Mouse (Mus musculus): ENCODE measurements at regions not wholly inside any gene's neighbourhood (a gene's known extent, or its start where the extent isn't known, plus 50 kb on each side); places are given as distances from the start of the nearest gene placed in this dataset.

DNA sequence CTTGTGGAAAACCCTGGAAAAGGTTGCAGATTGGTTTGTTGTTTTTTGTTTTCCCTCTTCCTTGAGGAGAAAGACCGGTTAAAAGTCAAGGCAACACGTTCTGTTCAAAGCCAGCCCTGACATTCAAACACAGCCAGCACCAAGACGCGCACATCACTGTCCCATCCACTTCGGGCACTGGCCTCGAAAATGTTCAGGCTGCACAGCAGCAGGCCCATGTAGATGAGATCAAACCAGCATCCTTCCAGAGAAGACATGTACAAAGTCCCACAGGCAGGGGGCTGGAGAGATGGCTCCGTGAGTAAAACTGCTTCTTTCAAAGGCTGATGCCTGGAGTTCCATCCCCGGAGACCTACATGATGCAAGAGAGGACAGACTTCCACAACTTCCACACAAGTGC is 68.4 kb upstream of the Ak4 start:
- 94% methylated on average over 8 of the region's 8 CpGs for WGBS

GRCm38 (mm10) chr4:101350222-101350621 is 68.9 kb upstream of the Ak4 start:
- H3K4me3 ChIP-seq (ENCODE audit: low read depth, low read length) = no peak overlapping the region
- no peaks in the 10 kb centered on the region for H3K9me3 ChIP-seq (ENCODE audit: control insufficient read depth, low read length)
- H3K36me3 ChIP-seq (ENCODE audit: control insufficient read depth, insufficient read depth, low read length) = no peaks in the 10 kb centered on the region
- ATAC-seq (replicated peaks; ENCODE audit: low FRiP score) = no peak
- WGBS = 88% methylated on average over 3 of the region's 3 CpGs
- no peaks in the 10 kb centered on the region for H3K27me3 ChIP-seq (ENCODE audit: control insufficient read depth, insufficient read depth, low read length)
- no peak overlapping the region for H3K27ac ChIP-seq (ENCODE audit: low read depth, low read length)
- DNase-seq (ENCODE audit: low spot score) = no peak
- no peak overlapping the region for H3K9ac ChIP-seq (ENCODE audit: low read length)
- no peaks in the 10 kb centered on the region for H3K4me1 ChIP-seq (replicated peaks; ENCODE audit: control insufficient read depth, insufficient read depth, low read length)
- no peak overlapping the region for H3K4me2 ChIP-seq (ENCODE audit: low read depth, low read length, severe bottlenecking)

More for the DNA sequence above, 68.4 kb upstream of the Ak4 start:
- Histone ChIP-seq H3K9me3 (ENCODE audit: control insufficient read depth, low read length) (no peaks in the 10 kb centered on the region), H3K4me1 (replicated peaks; ENCODE audit: control insufficient read depth, insufficient read depth, low read length) (no peaks in the 10 kb centered on the region), H3K4me2 (ENCODE audit: low read depth, low read length, severe bottlenecking) (no peak overlapping the region), H3K4me3 (ENCODE audit: low read depth, low read length) (no peak overlapping the region), H3K9ac (ENCODE audit: low read length) (no peak overlapping the region), H3K27ac (ENCODE audit: low read depth, low read length) (no peak overlapping the region), H3K27me3 (ENCODE audit: control insufficient read depth, insufficient read depth, low read length) (no peaks in the 10 kb centered on the region), H3K36me3 (ENCODE audit: control insufficient read depth, insufficient read depth, low read length) (no peaks in the 10 kb centered on the region)
- no peak for ATAC-seq (replicated peaks; ENCODE audit: low FRiP score)
- no peak for DNase-seq (ENCODE audit: low spot score)

DNA sequence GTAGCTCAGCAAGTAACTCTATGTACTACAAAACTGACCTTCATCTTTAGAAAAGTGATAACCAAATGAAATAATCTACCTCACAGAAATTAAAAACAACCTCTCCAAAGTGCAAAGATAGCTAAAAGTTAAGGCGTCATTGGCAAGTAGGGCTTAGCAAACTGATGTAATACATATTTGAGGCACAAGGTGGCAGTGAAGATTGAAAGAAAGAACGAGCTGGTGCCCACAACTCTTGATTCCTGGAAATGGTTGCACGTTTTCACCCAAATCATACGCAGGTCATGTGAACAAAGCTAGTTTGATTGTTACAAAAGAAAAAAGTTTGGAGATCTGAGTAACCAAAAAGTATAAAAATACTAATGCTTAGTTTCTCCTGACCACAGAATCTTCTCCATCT is 69.7 kb upstream of the Ak4 start:
- no peak for ATAC-seq (replicated peaks; ENCODE audit: low FRiP score)
- no peak overlapping the region for H3K4me2 ChIP-seq (ENCODE audit: low read depth, low read length, severe bottlenecking)
- DNase-seq (ENCODE audit: low spot score) = no peak

GRCm38 (mm10) chr4:101347309-101347708 is 71.8 kb upstream of the Ak4 start:
- Histone ChIP-seq H3K36me3 (ENCODE audit: control insufficient read depth, insufficient read depth, low read length) (no peaks in the 10 kb centered on the region), H3K27ac (ENCODE audit: low read depth, low read length) (no peak overlapping the region), H3K4me3 (ENCODE audit: low read depth, low read length) (no peak overlapping the region), H3K9me3 (ENCODE audit: control insufficient read depth, low read length) (no peaks in the 10 kb centered on the region), H3K9ac (ENCODE audit: low read length) (no peak overlapping the region), H3K4me2 (ENCODE audit: low read depth, low read length, severe bottlenecking) (no peak overlapping the region), H3K27me3 (ENCODE audit: control insufficient read depth, insufficient read depth, low read length) (no peaks in the 10 kb centered on the region), H3K4me1 (replicated peaks; ENCODE audit: control insufficient read depth, insufficient read depth, low read length) (no peaks in the 10 kb centered on the region)
- ATAC-seq (replicated peaks; ENCODE audit: low FRiP score) (no peak), DNase-seq (ENCODE audit: low spot score) (no peak)
- WGBS = 83% methylated on average over 6 of the region's 6 CpGs

More for the DNA sequence above, 69.7 kb upstream of the Ak4 start:
- H3K27ac ChIP-seq (ENCODE audit: low read depth, low read length) = no peak overlapping the region
- H3K9ac ChIP-seq (ENCODE audit: low read length) = no peak overlapping the region
- 27% methylated on average over 4 of the region's 4 CpGs for WGBS
- no peaks in the 10 kb centered on the region for H3K27me3 ChIP-seq (ENCODE audit: control insufficient read depth, insufficient read depth, low read length)
- H3K4me1 ChIP-seq (replicated peaks; ENCODE audit: control insufficient read depth, insufficient read depth, low read length) = no peaks in the 10 kb centered on the region
- H3K9me3 ChIP-seq (ENCODE audit: control insufficient read depth, low read length) = no peaks in the 10 kb centered on the region
- no peak overlapping the region for H3K4me3 ChIP-seq (ENCODE audit: low read depth, low read length)
- H3K36me3 ChIP-seq (ENCODE audit: control insufficient read depth, insufficient read depth, low read length) = no peaks in the 10 kb centered on the region

DNA sequence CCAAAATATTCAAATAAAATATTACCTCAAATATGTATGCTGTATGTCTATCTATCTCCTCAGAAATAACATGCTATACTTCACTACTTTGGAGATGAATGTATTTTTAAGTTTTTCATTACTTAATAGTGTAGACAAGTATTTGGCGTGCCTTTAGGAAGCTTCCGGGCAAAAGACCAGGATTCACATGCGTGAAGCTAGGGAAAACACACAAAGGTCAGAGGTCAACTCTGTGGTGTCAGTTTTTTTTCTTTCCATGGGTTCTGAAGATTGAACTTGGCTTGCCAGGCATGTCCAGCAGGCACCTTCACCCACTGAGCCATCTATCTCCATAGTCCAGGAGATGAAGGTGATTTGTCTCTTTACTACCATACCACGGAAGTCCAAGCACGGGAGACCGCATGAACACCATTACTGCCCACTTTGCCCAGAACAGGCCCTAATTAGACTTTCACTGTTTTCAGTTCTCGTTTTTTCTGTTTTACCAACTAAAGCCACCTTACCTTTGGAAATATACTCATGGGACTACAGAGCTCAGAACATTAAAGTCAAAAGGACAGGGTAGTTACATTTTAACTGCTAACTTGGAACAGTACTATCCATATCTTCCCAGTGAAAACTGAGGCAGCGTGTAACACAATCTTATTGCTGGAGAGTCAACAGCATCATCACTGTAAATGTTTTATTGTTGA is 76.9 kb upstream of the Ak4 start:
- H3K4me2 ChIP-seq (ENCODE audit: low read depth, low read length, severe bottlenecking) = no peak overlapping the region
- H3K4me3 ChIP-seq (ENCODE audit: low read depth, low read length) = no peak overlapping the region
- no peak overlapping the region for H3K27ac ChIP-seq (ENCODE audit: low read depth, low read length)
- no peak overlapping the region for H3K9ac ChIP-seq (ENCODE audit: low read length)
- H3K27me3 ChIP-seq (ENCODE audit: control insufficient read depth, insufficient read depth, low read length) = no peaks in the 10 kb centered on the region
- H3K36me3 ChIP-seq (ENCODE audit: control insufficient read depth, insufficient read depth, low read length) = no peaks in the 10 kb centered on the region
- no peak for ATAC-seq (replicated peaks; ENCODE audit: low FRiP score)
- no peak for DNase-seq (ENCODE audit: low spot score)
- H3K4me1 ChIP-seq (replicated peaks; ENCODE audit: control insufficient read depth, insufficient read depth, low read length) = no peaks in the 10 kb centered on the region
- H3K9me3 ChIP-seq (ENCODE audit: control insufficient read depth, low read length) = no peaks in the 10 kb centered on the region
- 91% methylated on average over 8 of the region's 8 CpGs for WGBS

GRCm38 (mm10) chr4:101340741-101341140 is 75.7 kb upstream of the Jak1 start:
- DNase-seq (ENCODE audit: low spot score) = no peak
- H3K9me3 ChIP-seq (ENCODE audit: control insufficient read depth, low read length) = no peaks in the 10 kb centered on the region
- no peak overlapping the region for H3K4me3 ChIP-seq (ENCODE audit: low read depth, low read length)
- H3K9ac ChIP-seq (ENCODE audit: low read length) = no peak overlapping the region
- ATAC-seq (replicated peaks; ENCODE audit: low FRiP score) = no peak
- no peaks in the 10 kb centered on the region for H3K36me3 ChIP-seq (ENCODE audit: control insufficient read depth, insufficient read depth, low read length)
- no peak overlapping the region for H3K27ac ChIP-seq (ENCODE audit: low read depth, low read length)
- H3K4me2 ChIP-seq (ENCODE audit: low read depth, low read length, severe bottlenecking) = no peak overlapping the region
- no peaks in the 10 kb centered on the region for H3K4me1 ChIP-seq (replicated peaks; ENCODE audit: control insufficient read depth, insufficient read depth, low read length)
- H3K27me3 ChIP-seq (ENCODE audit: control insufficient read depth, insufficient read depth, low read length) = no peaks in the 10 kb centered on the region

GRCm38 (mm10) chr4:101338211-101338610 is 73.1 kb upstream of the Jak1 start:
- no peak overlapping the region for H3K27ac ChIP-seq (ENCODE audit: low read depth, low read length)
- ATAC-seq (replicated peaks; ENCODE audit: low FRiP score) (no peak), DNase-seq (ENCODE audit: low spot score) (no peak)
- no peaks in the 10 kb centered on the region for H3K9me3 ChIP-seq (ENCODE audit: control insufficient read depth, low read length)
- H3K4me3 ChIP-seq (ENCODE audit: low read depth, low read length) = no peak overlapping the region
- H3K9ac ChIP-seq (ENCODE audit: low read length) = no peak overlapping the region
- no peaks in the 10 kb centered on the region for H3K4me1 ChIP-seq (replicated peaks; ENCODE audit: control insufficient read depth, insufficient read depth, low read length)
- no peaks in the 10 kb centered on the region for H3K27me3 ChIP-seq (ENCODE audit: control insufficient read depth, insufficient read depth, low read length)
- no peaks in the 10 kb centered on the region for H3K36me3 ChIP-seq (ENCODE audit: control insufficient read depth, insufficient read depth, low read length)
- H3K4me2 ChIP-seq (ENCODE audit: low read depth, low read length, severe bottlenecking) = no peak overlapping the region

DNA sequence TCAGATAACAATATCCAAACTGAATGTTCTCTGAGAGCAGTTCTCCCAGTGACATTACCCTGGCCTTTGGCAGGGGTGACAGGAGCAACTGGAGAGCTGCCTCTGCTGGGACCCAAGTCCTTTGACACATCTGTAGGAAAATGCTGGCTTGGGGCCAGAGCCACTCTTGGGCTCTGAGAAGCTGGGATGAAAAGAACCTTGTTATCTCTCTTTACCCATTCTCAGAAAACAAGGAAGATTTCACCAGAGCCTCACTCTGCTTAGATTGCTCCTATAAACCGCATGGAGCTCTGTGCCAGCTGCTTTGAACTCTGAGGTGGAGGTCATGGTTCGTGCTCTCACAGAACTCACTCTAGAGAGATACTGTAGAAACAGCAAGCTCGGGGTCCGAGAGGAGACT is 71.7 kb upstream of the Jak1 start:
- Histone ChIP-seq H3K27me3 (ENCODE audit: control insufficient read depth, insufficient read depth, low read length) (no peaks in the 10 kb centered on the region), H3K9ac (ENCODE audit: low read length) (no peak overlapping the region), H3K9me3 (ENCODE audit: control insufficient read depth, low read length) (no peaks in the 10 kb centered on the region), H3K4me1 (replicated peaks; ENCODE audit: control insufficient read depth, insufficient read depth, low read length) (no peaks in the 10 kb centered on the region), H3K27ac (ENCODE audit: low read depth, low read length) (no peak overlapping the region), H3K4me3 (ENCODE audit: low read depth, low read length) (no peak overlapping the region), H3K4me2 (ENCODE audit: low read depth, low read length, severe bottlenecking) (no peak overlapping the region), H3K36me3 (ENCODE audit: control insufficient read depth, insufficient read depth, low read length) (no peaks in the 10 kb centered on the region)
- 69% methylated on average over 4 of the region's 4 CpGs for WGBS
- DNase-seq (ENCODE audit: low spot score) (no peak), ATAC-seq (replicated peaks; ENCODE audit: low FRiP score) (no peak)

GRCm38 (mm10) chr4:101336371-101336770 is 71.3 kb upstream of the Jak1 start:
- no peak for DNase-seq (ENCODE audit: low spot score)
- no peak overlapping the region for H3K27ac ChIP-seq (ENCODE audit: low read depth, low read length)

More at GRCm38 (mm10) chr4:101336371-101336770, 71.3 kb upstream of the Jak1 start:
- Histone ChIP-seq H3K36me3 (ENCODE audit: control insufficient read depth, insufficient read depth, low read length) (no peaks in the 10 kb centered on the region), H3K27me3 (ENCODE audit: control insufficient read depth, insufficient read depth, low read length) (no peaks in the 10 kb centered on the region), H3K4me1 (replicated peaks; ENCODE audit: control insufficient read depth, insufficient read depth, low read length) (no peaks in the 10 kb centered on the region), H3K9ac (ENCODE audit: low read length) (no peak overlapping the region), H3K4me2 (ENCODE audit: low read depth, low read length, severe bottlenecking) (no peak overlapping the region), H3K4me3 (ENCODE audit: low read depth, low read length) (no peak overlapping the region), H3K9me3 (ENCODE audit: control insufficient read depth, low read length) (no peaks in the 10 kb centered on the region)
- ATAC-seq (replicated peaks; ENCODE audit: low FRiP score) = no peak
